Mouse (Mus musculus) forebrain, postnatal 0 days (tissue): ENCODE results near the gene Evi5l. TPM values are rescaled to one million over a fixed set of nuclear protein-coding genes. Genes with fewer than 3 reads are reported as not detected.

Source experiments
- ATAC-seq: fragments of 200-750 bp; cut with Nextera tagmentation; 2 replicates; pipeline ENCODE4 v1.8.0; 2017; ENCODE audit warnings: mild to moderate bottlenecking, moderate library complexity
- DNase-seq: peaks from one replicate; pipeline ENCODE4 v3.0.0-alpha.2; 2015
- H3K27ac ChIP-seq: fragments of 300-500 bp; sonication (generic); 2 replicates; pipeline ENCODE4 v1.5.1; 2014; ENCODE audit warnings: low read depth, mild to moderate bottlenecking, antibody characterized with exemption, low read length, moderate library complexity, mixed read lengths
- H3K27me3 ChIP-seq: fragments of 300-500 bp; sonication (generic); 2 replicates; pipeline ENCODE4 v1.6.1; 2014; ENCODE audit warnings: mild to moderate bottlenecking, low read length, mixed read lengths; ENCODE audit not compliant: insufficient read depth
- H3K36me3 ChIP-seq: fragments of 300-500 bp; sonication (generic); 2 replicates; pipeline ENCODE4 v1.6.1; 2014; ENCODE audit warnings: mild to moderate bottlenecking, moderate library complexity; ENCODE audit not compliant: insufficient read depth
- H3K4me1 ChIP-seq: fragments of 300-500 bp; sonication (generic); 2 replicates; pipeline ENCODE4 v1.6.1; 2014; ENCODE audit warnings: antibody characterized with exemption; ENCODE audit not compliant: insufficient read depth
- H3K4me2 ChIP-seq: fragments of 300-500 bp; sonication (generic); 2 replicates; pipeline ENCODE4 v1.6.1; 2014; ENCODE audit warnings: low read depth, mild to moderate bottlenecking, moderate library complexity
- H3K4me3 ChIP-seq: fragments of 300-500 bp; sonication (generic); 2 replicates; pipeline ENCODE4 v1.5.1; 2014; ENCODE audit warnings: low read depth, low read length, mixed read lengths
- H3K9ac ChIP-seq: fragments of 300-500 bp; sonication (generic); 2 replicates; pipeline ENCODE4 v1.6.1; 2014; ENCODE audit warnings: mild to moderate bottlenecking
- H3K9me3 ChIP-seq: fragments of 300-500 bp; sonication (generic); 2 replicates; pipeline ENCODE4 v1.6.1; 2016; ENCODE audit warnings: low read length
- CTCF ChIP-seq: sonication (generic); IDR thresholded peaks from 2 replicates; pipeline ENCODE4 v1.5.1; 2016; ENCODE audit warnings: antibody characterized with exemption, control low read depth, low read depth
- WGBS: fragments of 180-500 bp; shearing (Covaris S2); extraction: QIAGEN DNeasy Blood & Tissue Kit; methylation state at CpG from one replicate; pipeline ENCODE4 v1.1.7; 2014; 5-methylcytosine and 5-hydroxymethylcytosine counted together
- polyA plus RNA-seq: library from polyadenylated mRNA; unstranded; fragments of >200 nt; fragmentation: Nextera tagmentation; extraction: Ambion mirVana; gene quantifications from 2 replicates; pipeline ENCODE4 v1.2.1, GENCODE M21; 2015
- total RNA-seq: library from RNA; depleted of rRNA; stranded (reverse); fragments of >200 nt; gene quantifications from 2 replicates; pipeline ENCODE4 v1.2.3, GENCODE M21; 2014; rRNA removed

The Evi5l gene
- total and polyA plus RNA-seq, 2 experiments from 2014 or later: 90.3 to 159 TPM

DNA sequence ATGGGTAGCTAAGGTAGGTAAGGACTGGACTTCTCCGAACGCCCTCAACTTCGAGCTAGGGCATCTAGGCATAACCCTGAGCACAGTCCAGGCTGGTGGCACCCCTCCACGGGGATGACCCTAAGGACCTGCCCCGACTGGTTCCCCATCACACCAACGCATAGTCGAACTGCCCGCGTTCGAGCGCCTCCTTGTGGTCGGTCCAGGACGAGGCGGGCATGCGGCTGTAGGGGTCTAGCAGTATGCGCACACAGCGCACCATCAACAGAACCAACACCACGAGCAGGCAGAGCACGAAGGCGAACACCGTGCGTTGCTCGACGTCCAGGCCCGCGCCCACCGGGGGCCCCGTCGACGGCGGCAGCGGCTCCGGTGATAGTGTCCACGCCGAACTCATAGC is 91.9 kb downstream of the Evi5l start:
- Histone ChIP-seq H3K4me2 (peak overlapping the region; percentile 80), H3K9me3 (no peaks in the 10 kb centered on the region), H3K27me3 (no peaks in the 10 kb centered on the region), H3K27ac (peak overlapping the region; percentile 95), H3K4me1 (peaks cover 18% of the 10 kb centered on the region), H3K9ac (peak overlapping the region; percentile 98), H3K4me3 (peak overlapping the region; percentile 82), H3K36me3 (peaks cover 48% of the 10 kb centered on the region)
- peak; percentile 68 for ATAC-seq
- TF ChIP-seq CTCF: peak; percentile 98
- 3% methylated on average over 33 of the region's 35 CpGs for WGBS
- DNase-seq: peak; percentile 90

DNA sequence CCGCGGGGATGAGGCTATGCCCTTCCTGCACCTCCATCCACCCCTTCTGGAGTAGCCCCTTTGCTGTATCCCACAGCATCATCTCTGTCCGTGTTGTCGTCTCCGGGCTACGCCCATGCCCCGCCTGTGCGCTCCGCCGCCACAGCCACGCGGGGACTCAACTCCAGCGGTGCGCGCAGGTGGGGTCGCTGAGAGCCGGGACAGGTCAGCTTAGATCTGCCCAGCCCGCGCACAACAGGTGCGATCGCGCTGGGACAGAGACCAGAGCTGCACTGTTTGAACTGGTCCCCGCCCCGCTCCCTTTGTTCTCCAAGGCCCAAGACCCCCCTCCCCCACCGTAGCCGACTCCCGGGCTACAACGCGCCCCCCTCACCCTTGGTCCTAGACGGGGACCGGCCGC is 92.3 kb downstream of the Evi5l start:
- Histone ChIP-seq H3K9ac (peak overlapping the region; percentile 98), H3K27me3 (no peaks in the 10 kb centered on the region), H3K36me3 (peaks cover 53% of the 10 kb centered on the region), H3K9me3 (no peaks in the 10 kb centered on the region), H3K4me2 (peak overlapping the region; percentile 80), H3K27ac (peak overlapping the region; percentile 95), H3K4me1 (peaks cover 17% of the 10 kb centered on the region), H3K4me3 (peak overlapping the region; percentile 82)
- ATAC-seq (peak; percentile 66), DNase-seq (no peak)
- WGBS: 3% methylated on average over 30 of the region's 32 CpGs
- no peak for TF ChIP-seq CTCF

DNA sequence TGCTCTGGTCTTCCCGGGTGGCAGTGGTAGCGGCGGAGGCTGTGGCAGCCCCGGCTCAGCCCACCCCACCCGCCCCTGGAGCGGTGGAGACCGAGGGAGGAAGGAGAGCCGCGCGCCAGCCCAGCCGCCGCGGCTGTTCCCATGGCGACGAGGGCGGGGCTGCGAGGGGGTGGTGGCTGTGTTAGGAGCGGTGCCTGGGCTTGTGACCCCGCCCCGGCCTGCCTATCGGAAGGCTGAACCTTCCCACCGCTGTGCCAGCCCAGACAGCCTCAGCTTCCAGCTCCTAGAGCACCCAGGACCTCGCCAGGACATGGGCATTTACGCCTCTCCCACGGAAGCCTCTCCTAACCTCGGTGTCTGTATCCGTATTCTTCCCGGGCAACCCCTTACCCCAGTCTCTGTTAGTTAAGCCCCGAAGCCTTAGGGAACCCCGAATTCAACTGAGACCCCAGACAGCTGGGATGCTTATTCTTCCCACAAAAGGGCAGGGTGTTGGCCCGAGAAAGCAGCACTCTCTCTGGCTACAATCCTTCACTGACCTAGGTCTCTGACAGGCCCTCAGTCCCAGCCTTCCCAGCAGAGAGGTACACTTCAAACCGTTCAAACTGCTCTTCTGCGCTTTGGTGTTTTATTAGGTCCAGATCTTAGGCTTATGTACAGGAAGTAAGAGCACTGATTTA is 92.9 kb downstream of the Evi5l start, which contains the start of gene Ctxn1:
Gene Ctxn1, minus strand, starts transcription at position 150 of the 680 bp plus-strand sequence.
- peaks cover 13% of the 10 kb centered on the region for H3K4me1 ChIP-seq
- H3K4me2 ChIP-seq: peak within 1 kb of the TSS; percentile 80
- ATAC-seq (peak; percentile 92), DNase-seq (peak; percentile 94)
- WGBS: 8% methylated on average over 32 of the region's 33 CpGs
- H3K4me3 ChIP-seq: peak within 1 kb of the TSS; percentile 82
- no peak for TF ChIP-seq CTCF
- H3K36me3 ChIP-seq: peaks cover 54% of the 10 kb centered on the region
- H3K27me3 ChIP-seq: no peaks in the 10 kb centered on the region
- peak within 1 kb of the TSS; percentile 95 for H3K27ac ChIP-seq
- H3K9ac ChIP-seq: peak within 1 kb of the TSS; percentile 98
- H3K9me3 ChIP-seq: no peaks in the 10 kb centered on the region

DNA sequence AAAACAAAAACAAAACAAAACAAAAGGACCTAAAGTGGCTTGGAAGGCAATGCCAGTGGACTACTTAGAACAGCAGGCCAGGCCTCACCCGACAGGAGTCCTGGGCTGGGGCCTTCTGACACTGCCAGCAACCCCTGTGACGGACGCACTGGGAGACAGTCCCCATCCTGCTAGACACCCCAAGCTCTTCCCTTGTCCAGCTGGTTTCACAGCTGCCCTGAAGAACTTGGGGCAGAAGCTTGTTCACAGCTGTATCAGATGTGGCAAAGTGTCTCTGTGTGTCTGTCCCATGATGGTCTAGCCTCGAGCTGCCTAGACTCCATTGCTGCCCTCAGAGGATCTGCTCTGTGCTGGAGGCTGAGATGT is 93.4 kb downstream of the Evi5l start:
- H3K27me3 ChIP-seq: no peaks in the 10 kb centered on the region
- ATAC-seq: no peak
- H3K4me1 ChIP-seq: peaks cover 13% of the 10 kb centered on the region
- H3K9me3 ChIP-seq: no peaks in the 10 kb centered on the region
- 77% methylated on average over 4 of the region's 4 CpGs for WGBS
- H3K4me3 ChIP-seq: no peak overlapping the region
- peaks cover 50% of the 10 kb centered on the region for H3K36me3 ChIP-seq
- no peak overlapping the region for H3K9ac ChIP-seq
- no peak for TF ChIP-seq CTCF
- peak overlapping the region; percentile 95 for H3K27ac ChIP-seq
- no peak overlapping the region for H3K4me2 ChIP-seq
- DNase-seq: no peak

Other genes with a start within 250 kb of the Evi5l start
- not detected in 2 replicates for gene Cd209b, start 239.7 kb upstream of the Evi5l start, total RNA-seq
- 0.18 TPM in 1 of 2 replicates, not detected in the other for gene Cd209b, start 239.7 kb upstream of the Evi5l start, polyA plus RNA-seq
- gene Cd209c, start 211.8 kb upstream of the Evi5l start, total RNA-seq: not detected in 2 replicates
- 0.15 and 0.16 TPM in 2 replicates for gene Cd209c, start 211.8 kb upstream of the Evi5l start, polyA plus RNA-seq
- gene Cd209f, start 60.7 kb upstream of the Evi5l start, total RNA-seq: 0.62 TPM in 1 of 2 replicates, not detected in the other
- 0.62 and 0.78 TPM in 2 replicates for gene Cd209f, start 60.7 kb upstream of the Evi5l start, polyA plus RNA-seq
- gene Cd209g, start 32.5 kb upstream of the Evi5l start, total RNA-seq: 0.76 TPM in 1 of 2 replicates, not detected in the other
- gene Cd209g, start 32.5 kb upstream of the Evi5l start, polyA plus RNA-seq: not detected in 2 replicates
- gene Prr36, start 50.9 kb downstream of the Evi5l start, total RNA-seq: 12.7 and 14.8 TPM in 2 replicates
- gene Prr36, start 50.9 kb downstream of the Evi5l start, polyA plus RNA-seq: 28.8 and 37.2 TPM in 2 replicates
- not detected in 2 replicates for gene Lrrc8e, start 60.3 kb downstream of the Evi5l start, total RNA-seq
- gene Lrrc8e, start 60.3 kb downstream of the Evi5l start, polyA plus RNA-seq: 0.08 TPM in 1 of 2 replicates, not detected in the other
- 26.3 and 45.8 TPM in 2 replicates for gene Map2k7, start 72.2 kb downstream of the Evi5l start, total RNA-seq
- gene Map2k7, start 72.2 kb downstream of the Evi5l start, polyA plus RNA-seq: 19.2 and 24.4 TPM in 2 replicates
- gene Gm49320, start 72.3 kb downstream of the Evi5l start, total RNA-seq: 1.3 TPM in 1 of 2 replicates, not detected in the other
- 0.10 and 0.67 TPM in 2 replicates for gene Gm49320, start 72.3 kb downstream of the Evi5l start, polyA plus RNA-seq
- 8.4 and 18.6 TPM in 2 replicates for gene Tgfbr3l, start 81.6 kb downstream of the Evi5l start, total RNA-seq
- gene Tgfbr3l, start 81.6 kb downstream of the Evi5l start, polyA plus RNA-seq: 1.1 and 1.3 TPM in 2 replicates
- 56.8 and 58.2 TPM in 2 replicates for gene Snapc2, start 86.5 kb downstream of the Evi5l start, total RNA-seq
- gene Snapc2, start 86.5 kb downstream of the Evi5l start, polyA plus RNA-seq: 56.0 and 65.5 TPM in 2 replicates
- gene Ctxn1, start 92.7 kb downstream of the Evi5l start, total RNA-seq: 111 and 113 TPM in 2 replicates
- 452 and 513 TPM in 2 replicates for gene Ctxn1, start 92.7 kb downstream of the Evi5l start, polyA plus RNA-seq
- 65.7 and 67.9 TPM in 2 replicates for gene Timm44, start 109.3 kb downstream of the Evi5l start, total RNA-seq
- gene Timm44, start 109.3 kb downstream of the Evi5l start, polyA plus RNA-seq: 33.7 and 35.1 TPM in 2 replicates
- gene Ccl25, start 158.6 kb downstream of the Evi5l start, total RNA-seq: 9.9 and 11.8 TPM in 2 replicates
- gene Ccl25, start 158.6 kb downstream of the Evi5l start, polyA plus RNA-seq: 18.4 and 19.2 TPM in 2 replicates
- 49.2 and 66.6 TPM in 2 replicates for gene Elavl1, start 158.8 kb downstream of the Evi5l start, total RNA-seq
- gene Elavl1, start 158.8 kb downstream of the Evi5l start, polyA plus RNA-seq: 46.7 and 60.7 TPM in 2 replicates